Mouse (Mus musculus) testis, postnatal 10 days (tissue): ENCODE results near the gene Irf2bp2.

Experiments
- DNase-seq: peaks from one replicate; pipeline ENCODE4 v3.0.0; 2021; ENCODE audit warnings: low spot score

Irf2bp2 gene

GRCm38 (mm10) chr8:126593889-126594480 lies at the start of gene Irf2bp2:
Irf2bp2 (minus strand) TSS chr8:126593986.
- DNase-seq: peak; percentile 92

- DNase-seq: no peak
These were observed 48.9 kb upstream of the Irf2bp2 start for GRCm38 (mm10) chr8:126642665-126643064.

GRCm38 (mm10) chr8:126641568-126642295 lies 47.9 kb upstream of the Irf2bp2 start:
- no peak for DNase-seq

GRCm38 (mm10) chr8:126639161-126639560 lies 45.4 kb upstream of the Irf2bp2 start:
- no peak for DNase-seq

- DNase-seq: no peak
These were observed 44.2 kb upstream of the Irf2bp2 start for GRCm38 (mm10) chr8:126638027-126638426.

- no peak for DNase-seq
These were observed 40.8 kb upstream of the Irf2bp2 start for GRCm38 (mm10) chr8:126634541-126635048.

- DNase-seq: no peak
These were observed 34.8 kb upstream of the Irf2bp2 start for GRCm38 (mm10) chr8:126628616-126629015.

- no peak for DNase-seq
These were observed 32.6 kb upstream of the Irf2bp2 start for GRCm38 (mm10) chr8:126626415-126626814.

GRCm38 (mm10) chr8:126622111-126622795 lies 28.5 kb upstream of the Irf2bp2 start:
- no peak for DNase-seq

GRCm38 (mm10) chr8:126620721-126621120 lies 26.9 kb upstream of the Irf2bp2 start:
- DNase-seq: no peak

- no peak for DNase-seq
These were observed 25.7 kb upstream of the Irf2bp2 start for GRCm38 (mm10) chr8:126619487-126619886.

GRCm38 (mm10) chr8:126617665-126618064 lies 23.9 kb upstream of the Irf2bp2 start:
- no peak for DNase-seq

GRCm38 (mm10) chr8:126616736-126617135 lies 22.9 kb upstream of the Irf2bp2 start:
- DNase-seq: no peak

- DNase-seq: no peak
These were observed 22.0 kb upstream of the Irf2bp2 start for GRCm38 (mm10) chr8:126615765-126616164.

- DNase-seq: no peak
These were observed 20.9 kb upstream of the Irf2bp2 start for GRCm38 (mm10) chr8:126614740-126615132.

GRCm38 (mm10) chr8:126614062-126614739 lies 20.4 kb upstream of the Irf2bp2 start:
- no peak for DNase-seq

- no peak for DNase-seq
These were observed 19.4 kb upstream of the Irf2bp2 start for GRCm38 (mm10) chr8:126613143-126613542.

GRCm38 (mm10) chr8:126612739-126613138 lies 19.0 kb upstream of the Irf2bp2 start:
- DNase-seq: no peak

GRCm38 (mm10) chr8:126610713-126611112 lies 16.9 kb upstream of the Irf2bp2 start:
- DNase-seq: no peak

- no peak for DNase-seq
These were observed 15.9 kb upstream of the Irf2bp2 start for GRCm38 (mm10) chr8:126609556-126610263.

GRCm38 (mm10) chr8:126603241-126603947 lies 9.6 kb upstream of the Irf2bp2 start:
- DNase-seq: no peak
